Mouse (Mus musculus) granulocyte monocyte progenitor cell, adult 5-6 weeks (primary cell): ENCODE results near the gene Sumf1. TPM values are rescaled to one million over a fixed set of nuclear protein-coding genes. Genes with fewer than 3 reads are reported as not detected.

ENCODE experiments used
- ATAC-seq: replicated peaks from 2 replicates; pipeline ENCODE4 v1.8.0; 2016; ENCODE audit warnings: mild to moderate bottlenecking, moderate TSS enrichment, inconsistent platforms; ENCODE audit not compliant: poor library complexity, severe bottlenecking
- total RNA-seq, 2 experiments: library from RNA; stranded (forward) in 1 of 2; stranded (reverse) in 1 of 2; fragments of 200-712, 200-1000 nt in 1 of 2; fragments of >200 nt in 1 of 2; fragmentation: Nextera tagmentation in 1 of 2; gene quantifications; 2 replicates each; pipeline ENCODE4 v1.2.3; 2014 to 2017

Sumf1 gene
- 10.1 and 16.8 TPM in 2 replicates for total RNA-seq (2014; fragmentation: Nextera tagmentation)
- 20.5 and 22.7 TPM in 2 replicates for total RNA-seq (2017)

DNA sequence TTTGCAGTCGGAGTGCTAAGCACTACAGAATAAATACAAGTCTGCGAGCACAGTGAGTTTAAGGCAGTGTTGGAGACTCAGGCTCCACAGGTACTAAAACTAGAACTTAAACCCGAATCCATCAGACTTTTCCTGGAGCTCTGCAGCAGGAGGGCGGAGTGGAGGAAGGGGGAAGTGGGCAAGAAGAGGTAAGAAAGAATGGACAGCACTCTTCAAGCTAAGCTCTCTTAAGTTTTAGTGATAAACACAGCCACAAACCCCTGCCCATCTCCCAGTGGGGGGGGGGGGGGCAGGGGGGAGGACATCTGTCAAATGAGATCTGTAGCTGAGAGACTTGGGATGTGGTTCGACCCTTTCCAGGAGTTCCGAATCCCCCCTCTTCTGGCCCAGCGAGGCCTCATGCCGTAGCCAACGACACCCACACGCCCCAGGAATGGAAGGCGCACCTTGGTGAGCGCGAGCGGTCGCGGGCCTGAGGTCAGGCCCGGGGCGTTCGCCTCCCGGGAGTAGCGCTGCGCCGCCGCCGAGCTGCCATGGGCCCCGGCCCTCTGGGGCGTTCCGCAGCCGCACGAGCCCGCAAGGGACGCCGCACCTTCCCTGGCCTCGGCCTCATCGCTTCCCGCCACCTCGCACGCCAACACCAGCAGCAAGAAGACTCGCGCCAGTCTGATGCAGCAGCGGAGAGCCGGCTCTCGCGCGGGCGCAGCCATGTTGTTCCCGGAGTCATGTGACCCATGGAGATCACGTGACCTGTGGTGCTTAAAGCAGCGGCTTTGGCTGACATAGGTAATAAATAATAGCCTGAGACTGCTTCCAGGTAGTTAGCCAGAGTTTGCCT is at the start of gene Sumf1:
Sumf1 (minus strand) TSS at position 736 of the 838 bp plus-strand sequence.
- ATAC-seq: peak; percentile 81

DNA sequence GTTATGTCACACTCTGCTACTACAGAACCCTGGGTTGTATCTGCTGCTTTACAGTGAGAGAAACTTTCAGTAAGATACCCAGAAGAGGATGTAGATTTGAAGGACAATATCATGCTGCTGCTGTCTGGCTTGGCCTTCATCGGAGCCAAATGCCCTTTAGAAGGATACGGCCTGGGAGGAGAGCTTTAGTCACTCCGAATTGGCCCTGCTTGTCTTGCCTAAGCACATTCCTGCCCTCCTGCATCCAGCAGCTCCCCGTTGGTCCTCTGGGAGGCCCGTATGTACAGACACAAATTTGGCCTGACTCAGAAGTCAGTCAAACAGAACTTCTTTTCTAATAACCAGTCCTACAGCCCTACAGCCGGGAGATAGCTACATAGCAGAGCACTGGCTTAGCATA is 49.2 kb upstream of the Sumf1 start:
- ATAC-seq: no peak

DNA sequence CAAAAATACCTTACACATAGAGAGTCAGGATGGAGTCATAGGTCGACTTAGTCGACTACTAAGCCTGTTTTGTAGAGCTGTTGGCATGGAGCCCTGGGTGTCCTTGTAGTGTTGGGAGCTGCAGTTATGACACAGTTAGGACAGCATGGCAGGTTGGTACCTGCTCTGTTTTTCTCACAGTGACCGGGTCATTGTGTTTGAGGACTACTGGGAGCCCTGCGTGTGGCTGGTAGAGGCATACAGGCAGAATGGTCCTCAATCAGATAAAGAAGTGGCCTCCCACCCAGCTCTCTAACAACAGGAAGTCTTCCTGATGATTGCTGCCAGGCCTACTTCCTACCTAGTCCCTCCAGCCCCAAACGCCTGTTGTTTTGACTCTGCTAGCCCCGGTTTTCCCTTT is 47.7 kb upstream of the Sumf1 start:
- ATAC-seq: no peak

DNA sequence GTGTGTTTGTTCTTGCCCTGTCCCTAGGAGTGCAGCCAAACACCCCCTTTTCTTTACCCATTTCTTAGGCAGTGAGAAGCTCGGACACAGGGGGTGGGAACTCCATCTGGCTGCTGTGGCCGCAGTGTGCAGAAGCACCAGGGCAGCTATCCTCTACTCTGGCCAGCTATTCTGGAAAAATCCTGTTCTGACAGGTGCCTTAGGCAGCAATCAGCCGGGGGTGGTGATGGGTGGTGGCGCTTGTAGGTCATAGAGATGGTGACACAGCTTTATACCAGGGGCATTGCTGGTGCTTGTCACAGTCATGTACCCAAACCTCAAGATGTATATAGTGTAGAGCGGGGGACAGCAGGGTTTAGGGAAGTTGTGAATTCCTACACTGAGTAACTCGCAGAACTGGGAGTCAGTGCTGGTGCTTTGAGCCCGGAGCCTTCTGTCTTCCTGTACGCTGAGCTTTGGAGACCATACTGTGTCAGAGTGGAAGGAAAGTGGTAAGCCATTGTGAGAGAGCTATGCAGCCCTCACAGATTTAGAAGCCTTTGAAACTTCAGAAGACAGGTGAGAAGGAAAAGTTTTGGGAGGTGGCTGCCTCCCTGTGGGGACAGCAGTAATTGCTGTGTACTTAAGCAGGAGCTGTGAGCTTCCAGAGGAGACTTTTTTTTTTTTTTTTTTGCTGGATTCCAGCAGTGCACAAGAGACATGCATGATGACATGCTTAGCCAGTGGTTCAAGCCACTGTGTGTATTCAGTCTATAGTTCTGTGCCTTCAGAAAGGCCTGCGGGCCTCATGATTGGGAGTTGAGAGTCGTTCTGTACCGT is 46.7 kb upstream of the Sumf1 start:
- ATAC-seq: peak; percentile 70

DNA sequence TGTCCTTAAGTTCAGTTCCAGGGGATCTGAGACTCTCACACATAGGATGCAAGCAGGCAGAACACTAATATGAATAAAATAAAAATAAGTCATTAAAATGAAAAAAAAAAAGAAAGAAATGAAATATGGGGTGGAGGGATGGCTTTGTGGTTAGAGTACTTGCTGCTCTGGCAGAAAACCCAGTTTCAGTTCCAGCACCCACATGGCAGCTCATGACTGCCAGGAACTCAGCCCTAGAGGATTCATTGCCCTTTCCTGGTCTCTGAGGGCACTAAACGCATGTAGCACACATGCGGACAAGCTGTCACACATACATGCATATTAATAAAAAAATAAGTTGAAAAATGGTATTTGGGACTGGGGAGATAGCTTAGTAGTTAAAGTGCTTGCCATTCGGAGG is 45.2 kb upstream of the Sumf1 start:
- ATAC-seq: peak; percentile 72

DNA sequence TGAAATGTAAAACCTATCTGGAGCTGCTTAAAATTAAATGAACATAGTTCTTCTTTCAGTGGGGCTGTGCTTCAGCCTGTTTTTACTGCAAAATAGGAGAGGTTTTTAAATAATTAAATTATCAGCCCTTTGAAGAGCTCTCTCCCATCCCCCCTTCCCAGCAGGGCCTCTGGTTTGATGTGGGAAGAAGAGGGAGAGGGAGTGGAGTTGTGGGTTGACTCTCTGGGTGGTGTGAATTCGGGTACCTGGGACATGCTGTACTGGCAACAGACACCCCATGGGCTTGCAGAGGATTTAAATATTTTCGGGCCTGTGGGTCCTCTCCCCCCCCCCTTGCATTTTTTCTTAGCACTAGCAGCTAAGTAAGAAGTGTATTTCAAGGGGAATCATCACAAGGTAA is 43.2 kb upstream of the Sumf1 start:
- ATAC-seq: no peak

DNA sequence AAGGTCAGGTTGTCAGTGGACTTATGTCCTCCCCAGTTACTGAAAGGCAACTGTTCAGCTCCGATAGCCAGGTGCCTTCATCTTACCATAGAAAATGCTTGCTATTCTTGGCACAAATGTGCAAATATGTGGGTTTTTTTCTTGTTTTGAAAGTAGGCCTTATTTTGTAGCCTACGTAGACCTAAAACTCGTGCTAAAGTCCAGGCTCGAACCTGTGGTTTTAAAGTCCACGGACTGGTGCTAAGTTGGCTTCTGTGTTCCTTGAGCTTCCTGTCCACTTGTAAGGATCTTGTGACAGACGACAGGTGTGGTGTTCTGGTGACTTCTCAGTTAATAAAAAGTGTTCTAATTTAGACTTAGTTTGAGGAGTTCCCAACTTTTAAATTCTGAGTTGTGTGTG is 42.7 kb upstream of the Sumf1 start:
- ATAC-seq: no peak

DNA sequence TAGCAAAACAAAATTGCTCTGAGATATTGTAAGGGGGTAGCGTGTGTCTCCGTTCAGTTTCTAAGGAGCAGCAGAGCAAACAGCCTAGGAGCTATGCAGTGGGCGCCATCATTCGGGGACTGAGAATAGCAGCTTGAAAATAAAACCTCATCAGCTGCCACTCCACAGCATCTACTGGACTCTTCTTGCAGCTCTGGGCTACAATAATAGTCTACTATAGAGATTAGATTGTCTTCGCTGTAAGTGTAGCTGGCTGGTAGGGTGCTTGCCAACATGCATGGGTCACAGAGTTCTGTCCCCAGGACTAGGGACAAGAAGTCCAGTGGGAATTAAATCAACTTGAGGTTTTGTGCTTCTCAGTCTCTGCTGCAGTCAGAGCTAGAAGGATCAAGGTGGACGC is 42.1 kb upstream of the Sumf1 start:
- ATAC-seq: no peak

DNA sequence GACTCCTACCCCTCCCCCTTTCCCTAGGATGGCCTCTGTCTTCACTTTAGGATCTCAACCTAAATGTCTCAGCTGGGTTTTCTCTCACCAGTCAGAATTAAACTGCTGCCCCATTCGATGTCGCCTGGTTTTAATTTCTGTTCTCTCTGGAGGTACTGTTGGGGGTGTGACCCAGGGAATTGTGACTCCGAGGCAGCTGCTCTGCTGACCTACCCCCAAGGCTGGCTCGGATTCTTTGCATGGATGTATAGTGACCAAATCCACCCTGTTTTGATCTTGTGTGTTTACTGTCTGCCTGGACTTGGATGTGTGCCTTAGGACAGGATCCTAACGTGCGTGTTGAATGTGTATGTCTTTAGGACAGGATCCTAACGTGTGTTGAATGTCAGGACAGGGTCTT is 40.8 kb upstream of the Sumf1 start:
- no peak for ATAC-seq

DNA sequence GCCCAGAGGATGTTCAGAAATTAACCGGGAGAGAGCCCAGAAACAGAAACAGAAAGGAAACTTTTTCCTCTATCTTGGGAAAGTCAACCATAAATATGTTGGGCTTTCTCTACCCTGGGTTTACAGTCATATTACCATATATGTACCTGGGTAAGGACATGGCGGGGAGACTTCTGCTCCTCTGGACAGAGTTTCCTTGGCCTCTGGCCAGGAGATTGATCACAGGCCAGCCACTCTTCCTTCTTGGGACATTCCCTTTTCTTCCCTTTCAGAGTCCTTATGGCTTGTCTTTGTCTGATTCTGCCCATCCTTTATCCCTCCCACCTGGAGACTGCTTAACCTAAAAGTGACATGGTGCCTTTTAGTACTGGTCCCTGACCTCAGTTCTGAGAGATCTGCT is 39.6 kb upstream of the Sumf1 start:
- ATAC-seq: no peak

DNA sequence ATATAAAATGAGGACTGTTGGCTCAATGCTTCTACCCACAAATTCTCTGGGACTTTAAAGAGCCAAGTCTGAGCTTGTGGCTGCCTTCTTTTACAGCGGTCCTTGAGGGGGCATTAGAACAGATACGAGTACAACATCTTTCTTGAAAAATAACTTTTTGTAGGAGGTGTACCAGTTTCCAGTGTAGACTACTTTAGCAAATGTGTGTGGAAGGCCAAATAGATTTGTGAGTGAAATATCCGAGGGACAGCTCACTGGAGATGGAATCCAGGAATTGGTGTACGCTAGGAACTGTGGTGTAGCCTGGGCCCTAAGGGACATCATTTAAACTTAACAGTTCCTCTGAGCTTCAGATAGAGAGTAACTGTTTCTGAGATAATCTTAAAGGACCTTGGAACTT is 39.0 kb upstream of the Sumf1 start:
- ATAC-seq: no peak

DNA sequence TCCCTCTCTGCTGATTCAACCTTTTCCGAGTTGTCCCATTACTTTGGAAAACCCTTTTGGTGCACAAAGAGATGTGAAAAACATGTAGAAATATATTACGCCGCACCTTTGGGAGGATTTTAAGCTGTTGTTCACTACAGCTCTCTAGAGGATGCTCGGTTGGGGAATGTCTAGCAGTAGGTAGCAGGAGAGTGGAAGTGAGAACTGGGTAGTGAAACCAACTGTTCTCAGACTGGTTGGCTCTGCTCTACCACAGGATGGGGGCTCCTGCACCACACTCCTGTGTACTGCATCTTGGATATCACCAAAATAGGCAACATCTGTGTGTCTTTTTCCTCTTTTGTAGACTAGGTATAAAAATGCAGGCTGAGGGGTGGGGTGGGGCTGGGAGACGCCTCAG is 37.5 kb upstream of the Sumf1 start:
- ATAC-seq: peak; percentile 98

DNA sequence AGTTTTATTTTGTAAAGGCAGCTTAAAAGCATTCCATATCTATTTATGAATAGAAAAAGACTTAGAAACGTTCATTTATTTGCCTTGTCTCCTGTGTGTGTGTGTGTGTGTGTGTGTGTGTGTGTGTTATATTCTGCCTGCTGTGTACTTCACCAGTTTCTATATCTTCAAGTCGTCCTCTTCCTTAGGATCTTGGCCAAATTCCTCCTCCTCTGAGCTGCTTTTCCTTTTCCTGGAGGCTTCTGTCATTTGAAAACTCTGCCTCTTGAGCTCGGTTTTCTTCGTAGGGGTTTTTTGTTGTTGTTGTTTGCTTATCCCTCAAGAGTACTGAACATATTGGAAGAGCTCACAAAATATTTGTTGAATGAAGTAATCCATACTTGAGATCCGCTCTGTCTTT is 37.1 kb upstream of the Sumf1 start:
- no peak for ATAC-seq

DNA sequence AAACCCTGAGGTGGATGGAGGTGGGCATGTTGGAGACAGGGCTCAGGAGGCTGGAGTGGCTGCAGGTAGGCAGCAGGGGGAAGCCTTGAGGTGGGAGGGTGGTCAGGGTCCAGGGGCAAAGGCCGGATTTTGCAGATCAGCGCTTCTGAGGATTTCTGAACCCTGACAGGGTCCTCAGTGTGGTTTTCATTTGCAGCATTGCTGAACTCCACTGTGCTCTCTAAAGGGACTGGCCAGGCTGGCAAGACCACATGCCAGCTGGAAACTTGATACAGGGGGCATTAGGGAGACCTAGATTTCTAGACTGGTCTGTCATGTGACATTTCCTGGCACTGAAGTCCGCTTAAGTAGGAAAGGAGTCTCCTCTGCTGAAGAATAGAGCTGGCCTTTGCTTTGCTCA is 32.6 kb upstream of the Sumf1 start:
- no peak for ATAC-seq

DNA sequence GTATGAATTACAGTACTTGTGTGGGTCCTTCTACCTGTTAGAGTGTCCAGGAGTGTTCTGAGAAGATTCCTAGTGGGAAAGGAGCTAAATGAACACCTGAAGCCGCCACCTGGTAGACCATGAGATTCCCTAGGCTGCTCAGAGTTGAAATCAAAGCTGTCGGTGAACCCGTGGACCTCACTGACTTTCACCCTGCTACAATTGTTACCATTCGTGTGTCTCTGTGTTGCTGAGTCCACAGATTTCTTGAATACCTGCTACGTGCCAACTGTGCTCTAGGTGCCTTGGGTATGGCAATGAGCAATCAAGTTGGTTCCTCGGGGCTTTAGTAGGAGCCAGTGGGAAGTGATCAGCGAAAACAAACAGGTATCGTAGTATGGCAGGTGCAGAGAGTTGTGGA is 31.4 kb upstream of the Sumf1 start:
- ATAC-seq: no peak

DNA sequence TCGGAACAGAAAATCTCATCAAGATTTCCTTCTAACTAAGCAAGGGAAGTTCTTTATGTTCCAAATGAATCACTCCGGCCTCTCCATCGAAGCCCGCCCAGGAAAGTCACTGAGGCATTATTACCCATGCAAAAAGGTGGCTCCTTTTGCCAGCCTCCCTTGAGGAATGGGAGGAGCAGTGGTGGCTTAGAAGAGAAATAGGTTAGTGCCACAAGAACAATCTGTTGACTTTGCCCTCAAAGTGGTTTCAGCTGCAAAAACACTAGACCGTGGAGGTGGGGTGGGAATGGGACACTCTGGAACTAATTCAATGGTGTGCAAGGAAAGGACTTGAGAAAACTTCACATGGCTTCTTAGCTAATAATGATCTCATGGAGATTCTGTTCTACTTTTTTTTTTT is 30.7 kb upstream of the Sumf1 start:
- no peak for ATAC-seq

DNA sequence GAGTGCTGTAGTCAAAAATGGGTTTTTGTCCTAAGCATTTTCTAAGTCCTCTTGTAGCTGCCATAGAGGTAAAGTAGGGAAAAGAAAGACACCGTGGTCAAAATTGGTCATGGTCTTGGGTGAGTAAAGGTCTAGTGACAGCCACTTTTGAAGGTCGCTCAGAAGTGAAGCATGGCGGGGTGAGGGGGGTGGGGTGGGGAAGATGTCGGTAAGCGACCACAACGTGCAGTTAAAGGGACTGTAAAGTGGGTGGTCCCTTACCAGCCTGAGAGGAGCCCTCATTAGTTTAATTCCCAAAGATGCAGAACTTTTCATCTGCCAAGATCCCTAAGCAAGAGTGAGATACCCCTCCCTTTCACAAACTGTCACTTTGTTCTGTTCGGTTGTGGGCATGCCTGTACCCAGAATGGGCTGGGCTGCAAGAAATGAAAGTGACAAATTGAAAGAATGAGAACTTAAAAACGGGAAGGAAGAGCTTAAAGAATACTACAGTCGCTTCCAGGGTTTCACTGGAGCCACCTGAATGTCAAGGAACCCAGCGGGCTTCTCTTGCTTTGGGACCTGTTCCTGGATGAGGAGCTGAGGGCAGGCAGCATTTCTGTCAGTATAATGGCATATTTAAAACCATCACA is 29.0 kb upstream of the Sumf1 start:
- peak; percentile 42 for ATAC-seq

DNA sequence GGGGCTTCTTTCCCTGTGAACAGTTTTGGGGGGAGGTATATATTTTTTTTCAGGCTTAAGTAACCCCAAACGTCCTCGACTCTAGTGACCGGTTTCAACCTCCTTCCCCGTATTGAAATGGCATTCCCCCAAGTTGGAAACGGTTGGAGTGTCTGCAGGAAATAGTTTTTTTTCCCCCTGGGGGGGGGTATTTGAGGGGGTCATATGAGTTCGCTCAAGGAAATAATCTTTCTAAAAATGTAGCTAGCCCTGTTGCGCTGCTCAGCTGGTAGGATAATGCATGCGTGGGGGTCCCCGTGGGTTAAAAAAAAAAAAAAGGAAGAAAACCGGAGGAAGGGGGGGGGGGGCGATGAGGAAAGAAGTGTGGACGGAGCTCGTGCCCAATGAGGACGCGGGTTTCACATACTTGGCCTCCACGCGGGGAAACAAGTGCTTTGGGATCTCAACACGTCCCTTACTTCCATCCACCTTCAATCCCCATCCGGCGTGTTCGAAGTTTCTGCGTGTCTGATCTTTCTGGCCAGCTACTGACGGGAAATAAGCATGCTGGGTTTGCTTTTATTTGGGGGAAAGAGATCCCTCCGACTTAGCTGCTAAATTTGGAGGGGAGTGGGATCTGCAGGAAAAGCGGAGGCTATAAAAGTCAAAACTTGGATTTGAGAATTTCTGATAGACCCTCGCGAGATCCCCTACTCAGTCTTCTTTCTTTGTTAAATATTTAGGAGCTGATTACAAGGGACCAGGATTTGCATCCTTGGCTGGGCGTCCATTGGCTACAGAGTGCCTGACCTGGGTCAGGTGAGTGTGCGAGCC is 28.3 kb upstream of the Sumf1 start:
- ATAC-seq: peak; percentile 31

DNA sequence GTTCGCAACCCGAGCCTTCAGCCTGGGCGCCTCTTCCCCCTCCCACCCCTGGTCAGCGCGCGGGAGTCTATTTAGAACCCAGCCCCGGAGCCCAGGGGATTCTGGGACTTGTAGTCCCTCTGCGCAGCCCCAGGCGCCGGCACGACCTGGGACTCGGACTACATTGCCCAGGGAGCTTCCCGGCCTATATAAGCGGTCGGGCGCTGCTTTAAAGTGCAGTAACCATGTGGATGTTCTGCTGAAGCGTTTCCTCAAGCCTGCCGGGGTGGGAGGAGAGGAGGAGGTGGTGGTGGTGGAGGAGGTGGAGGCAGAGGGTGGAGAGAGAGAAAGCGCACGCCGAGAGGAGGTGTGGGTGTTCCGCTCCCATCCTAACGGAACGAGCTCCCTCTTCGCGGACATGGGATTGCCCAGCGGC is 27.5 kb upstream of the Sumf1 start, which contains the start of gene Itpr1:
Itpr1 (plus strand) TSS at position 216 of the 415 bp plus-strand sequence.
- peak; percentile 84 for ATAC-seq
